Mouse (Mus musculus) adrenal gland (tissue): Measurements from ENCODE around the gene Hist2h2aa1.
"Not testable (repeated sequence)": the region's sequence is repeated elsewhere in the genome, so short reads cannot be mapped to it uniquely, and the experiment has no call there.

Source experiments
- intact Hi-C: fragments of 180-260 bp; cut with DNase I; formaldehyde crosslinking; loops from one replicate; pipeline ENCODE4 v1.15.1; 2025
- microRNA-seq, 2 experiments: library from miRNA; unstranded; fragments of <30 nt; microRNA quantifications; one replicate each; pipeline ENCODE4; 2019

The Hist2h2aa1 gene

GRCm38 (mm10) chr3:96269511-96270474, 24.5 kb downstream of the Hist2h2aa1 start, which contains the start of gene Hist2h2bb:
Hist2h2bb (plus strand) TSS chr3:96269752.
- intact Hi-C loops, result no loop called here

- intact Hi-C loops, result no loop called here
These were observed 28.5 kb downstream of the Hist2h2aa1 start for GRCm38 (mm10) chr3:96273591-96274465.

GRCm38 (mm10) chr3:96277428-96277799, 32.1 kb downstream of the Hist2h2aa1 start:
- intact Hi-C loops, result loop anchor here (5.0 kb wide), 1 partner anchor 165 kb away; no protein-coding TSS in a partner anchor

GRCm38 (mm10) chr3:96277800-96278624, 32.7 kb downstream of the Hist2h2aa1 start:
- intact Hi-C loops, result loop anchor here (5.0 kb wide), 1 partner anchor 164 kb away; no protein-coding TSS in a partner anchor

- intact Hi-C loops, result loop anchor here (5.0 kb wide), 1 partner anchor 222 kb away; no protein-coding TSS in a partner anchor
These were observed 35.4 kb downstream of the Hist2h2aa1 start for GRCm38 (mm10) chr3:96280660-96281059.

- intact Hi-C loops, result loop anchor here (5.0 kb wide), 1 partner anchor 218 kb away; no protein-coding TSS in a partner anchor
These were observed 39.2 kb downstream of the Hist2h2aa1 start for GRCm38 (mm10) chr3:96284457-96284856.

GRCm38 (mm10) chr3:96287334-96287733, 42.0 kb downstream of the Hist2h2aa1 start:
- intact Hi-C loops, result not testable (repeated sequence)

GRCm38 (mm10) chr3:96289201-96289600, 43.9 kb downstream of the Hist2h2aa1 start:
- intact Hi-C loops, result no loop called here

- intact Hi-C loops, result not testable (repeated sequence)
These were observed 45.4 kb downstream of the Hist2h2aa1 start for GRCm38 (mm10) chr3:96290727-96291126.

- intact Hi-C loops, result no loop called here
These were observed 47.3 kb downstream of the Hist2h2aa1 start for GRCm38 (mm10) chr3:96292641-96293040.

- intact Hi-C loops, result no loop called here
These were observed 48.1 kb downstream of the Hist2h2aa1 start for GRCm38 (mm10) chr3:96293368-96293767.

- intact Hi-C loops, result no loop called here
These were observed 48.5 kb downstream of the Hist2h2aa1 start, which contains the start of gene Fcgr1 for GRCm38 (mm10) chr3:96293787-96294186. Fcgr1 (minus strand) TSS chr3:96293969.

Small RNA genes lying within 50 kb of the gene (microRNA-seq; reads per million reads assigned to microRNA genes)
- gene Gm44492, result 0 to 0.12 reads per million in 2 experiments
- gene Gm47311, result 0 reads per million in 2 experiments
- gene Gm47313, result 0 reads per million in 2 experiments
